ENCODE assay signal across 17 mouse cellular contexts in genomic region chr3:159020447-159020846, GRCm38 (mm10).
A peak's percentile ranks its signal among the peaks of the same experiment; 100 is the strongest.
DNase-seq lines count a peak whose midpoint lies in the region; ATAC-seq lines count a peak whose summit lies in the region.
"Had no signal": no experiment of that assay in that cellular context is flagged by ENCODE, and none has a peak within 500 bp of the region (broad histone marks: within the 10 kb centered on the region; RNA-seq: fewer than 3 reads in every experiment).

No protein-coding gene starts in this region.

- ATAC-seq in frontal cortex, adult (ENCODE audit: low TSS enrichment) = peak; percentile 93
- ATAC-seq: forebrain, embryonic 15.5 days had no signal

- no peak for DNase-seq in frontal cortex, postnatal 14 days (ENCODE audit: low spot score in 2 of 2)
- peak; percentile 30 for DNase-seq in layer of hippocampus, adult 9-11 months
- DNase-seq in layer of hippocampus, postnatal 36 days = no peak
- peak; percentile 52 for DNase-seq in right cerebral cortex, adult 18-20 months
- no peak for DNase-seq in right cerebral cortex, postnatal 14 days
- no peak for DNase-seq in testis, postnatal 10 days (ENCODE audit: low spot score)
- DNase-seq: adrenal gland, postnatal 10 days; adrenal gland, postnatal 36 days; cerebellum, adult 11 months; cerebellum, adult 2 months; cerebellum, adult 9-11 months; cerebellum, postnatal 25 days; gastrocnemius, postnatal 10 days; gastrocnemius, postnatal 36 days; heart, adult 2 months had no signal

Comparison
In these comparisons a context has a peak if more than half of its experiments do, and no peak if none do; other contexts are left out.
1. DNase-seq: peak in layer of hippocampus, adult 9-11 months (single experiment) and right cerebral cortex, adult 18-20 months (single experiment); none in frontal cortex, postnatal 14 days (0 of 2), layer of hippocampus, postnatal 36 days (0 of 2), right cerebral cortex, postnatal 14 days (single experiment) and testis, postnatal 10 days (single experiment).